Mouse (Mus musculus) liver, embryonic 13.5 days (tissue): ENCODE results near the gene Vmn1r212. TPM values are rescaled to one million over a fixed set of nuclear protein-coding genes. Genes with fewer than 3 reads are reported as not detected.
"Not testable (repeated sequence)": the region's sequence is repeated elsewhere in the genome, so short reads cannot be mapped to it uniquely, and the experiment has no call there.

Experiments used
- ATAC-seq: fragments of 200-750 bp; cut with Nextera tagmentation; 2 replicates; pipeline ENCODE4 v1.8.0; 2017; ENCODE audit warnings: low read depth, mild to moderate bottlenecking, moderate number of reproducible peaks, moderate library complexity
- DNase-seq: peaks from one replicate; pipeline ENCODE4 v3.0.0; 2022
- H3K27ac ChIP-seq: fragments of 300-500 bp; sonication (generic); 2 replicates; pipeline ENCODE4 v1.5.1; 2015; ENCODE audit warnings: moderate library complexity, mild to moderate bottlenecking, inconsistent platforms
- H3K27me3 ChIP-seq: fragments of 300-500 bp; sonication (generic); 2 replicates; pipeline ENCODE4 v1.6.1; 2015; ENCODE audit warnings: mild to moderate bottlenecking, inconsistent platforms
- H3K36me3 ChIP-seq: fragments of 300-500 bp; sonication (generic); 2 replicates; pipeline ENCODE4 v1.6.1; 2015; ENCODE audit warnings: mild to moderate bottlenecking, inconsistent platforms
- H3K4me1 ChIP-seq: fragments of 300-500 bp; sonication (generic); replicated peaks from 2 replicates; pipeline ENCODE4 v1.6.1; 2015; ENCODE audit warnings: inconsistent platforms
- H3K4me2 ChIP-seq: fragments of 300-500 bp; sonication (generic); 2 replicates; pipeline ENCODE4 v1.6.1; 2015; ENCODE audit warnings: inconsistent platforms, mild to moderate bottlenecking, moderate library complexity
- H3K4me3 ChIP-seq: fragments of 300-500 bp; sonication (generic); replicated peaks from 2 replicates; pipeline ENCODE4 v1.5.1; 2015; ENCODE audit warnings: mild to moderate bottlenecking, inconsistent platforms
- H3K9ac ChIP-seq: fragments of 300-500 bp; sonication (generic); 2 replicates; pipeline ENCODE4 v1.6.1; 2015; ENCODE audit warnings: mild to moderate bottlenecking, inconsistent platforms
- H3K9me3 ChIP-seq: fragments of 300-500 bp; sonication (generic); replicated peaks from 2 replicates; pipeline ENCODE4 v1.6.1; 2016; ENCODE audit warnings: inconsistent platforms
- WGBS: fragments of 180-500 bp; shearing (Covaris S2); methylation state at CpG from one replicate; pipeline ENCODE4 v1.1.7; 2015; ENCODE audit not compliant: insufficient replicate concordance; 5-methylcytosine and 5-hydroxymethylcytosine counted together
- polyA plus RNA-seq: library from polyadenylated mRNA; unstranded; fragments of >200 nt; fragmentation: Nextera tagmentation; extraction: Ambion mirVana; gene quantifications from 2 replicates; pipeline ENCODE4 v1.2.1, GENCODE M21; 2015

Vmn1r212 gene
- polyA plus RNA-seq = not detected in 2 replicates

DNA sequence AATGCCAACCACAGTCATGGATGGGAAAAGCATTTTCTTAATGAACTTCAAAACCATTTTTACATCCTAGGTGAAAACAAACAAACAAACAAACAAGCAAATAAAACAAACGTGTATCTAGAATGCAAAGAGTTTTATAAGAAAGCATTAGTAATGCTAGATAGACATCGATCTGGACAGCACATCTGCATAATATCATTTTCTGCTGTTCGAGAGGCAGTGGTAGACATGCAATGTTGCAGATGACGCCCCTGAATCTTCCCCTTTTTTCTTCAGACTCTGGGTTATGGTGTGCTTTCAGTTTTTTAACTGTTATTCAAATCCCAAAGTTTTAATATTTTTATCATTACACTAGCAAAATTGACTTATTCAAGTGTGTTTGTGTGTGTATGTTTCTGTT, at the start of gene Vmn1r212:
Vmn1r212 (minus strand) TSS at position 101 of the 400 bp plus-strand sequence.
- H3K4me1 ChIP-seq = no peaks in the 10 kb centered on the region
- DNase-seq = no peak
- H3K36me3 ChIP-seq = no peaks in the 10 kb centered on the region
- H3K27ac ChIP-seq = no peak within 1 kb of the TSS
- ATAC-seq = no peak
- no peaks in the 10 kb centered on the region for H3K9me3 ChIP-seq
- H3K4me2 ChIP-seq = no peak within 1 kb of the TSS
- H3K4me3 ChIP-seq = no peak within 1 kb of the TSS
- 53% methylated on average over 4 of the region's 4 CpGs for WGBS
- no peak within 1 kb of the TSS for H3K9ac ChIP-seq
- no peaks in the 10 kb centered on the region for H3K27me3 ChIP-seq

DNA sequence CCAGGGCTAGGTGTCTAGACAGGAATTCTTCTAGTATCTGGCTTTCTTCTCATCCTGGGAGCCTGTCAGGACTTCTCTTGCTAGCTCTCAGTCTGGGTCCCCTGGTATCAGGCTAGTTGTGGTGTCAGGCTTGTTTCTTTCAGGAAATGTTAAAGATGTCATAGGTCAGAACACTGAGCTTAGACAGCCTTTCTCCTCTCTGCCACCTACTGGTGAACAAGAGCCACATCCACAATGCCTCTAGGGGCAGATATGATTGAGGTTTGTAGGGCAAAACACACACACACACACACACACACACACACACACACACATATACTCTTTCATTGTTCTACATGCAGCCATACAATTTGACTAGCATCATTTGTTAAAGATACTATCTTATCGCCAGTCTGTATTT, 4.7 kb downstream of the Vmn1r212 start:
- 83% methylated on average over 1 of the region's 1 CpGs for WGBS
- H3K27me3 ChIP-seq = no peaks in the 10 kb centered on the region
- no peaks in the 10 kb centered on the region for H3K36me3 ChIP-seq
- no peak overlapping the region for H3K4me3 ChIP-seq
- H3K9ac ChIP-seq = no peak overlapping the region
- H3K4me1 ChIP-seq = no peaks in the 10 kb centered on the region
- H3K9me3 ChIP-seq = no peaks in the 10 kb centered on the region
- H3K4me2 ChIP-seq = no peak overlapping the region
- no peak for DNase-seq
- no peak overlapping the region for H3K27ac ChIP-seq
- no peak for ATAC-seq

DNA sequence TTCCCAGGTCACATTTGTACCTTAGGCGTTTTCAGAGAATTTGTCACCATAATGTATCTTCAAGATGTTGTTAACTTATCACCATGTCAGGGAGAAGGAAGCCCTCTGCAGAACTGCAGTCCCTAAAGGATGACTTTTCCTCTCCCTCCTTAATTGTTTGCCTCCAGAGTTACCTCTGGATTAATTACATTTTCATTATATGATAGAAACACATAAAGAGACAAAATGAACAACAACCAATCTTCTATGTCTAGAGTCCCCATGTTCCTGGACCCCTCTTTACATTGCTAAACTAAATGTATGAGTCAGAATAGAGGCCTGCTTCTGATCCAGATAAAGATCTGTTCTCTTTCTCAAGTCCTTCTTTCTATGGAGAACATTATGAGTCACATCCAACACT, 26.5 kb downstream of the Vmn1r212 start, which contains the start of gene Vmn1r211:
Vmn1r211 (minus strand) TSS at position 101 of the 400 bp plus-strand sequence.
- 38% methylated on average over 1 of the region's 1 CpGs for WGBS
- H3K27ac ChIP-seq = no peak within 1 kb of the TSS

DNA sequence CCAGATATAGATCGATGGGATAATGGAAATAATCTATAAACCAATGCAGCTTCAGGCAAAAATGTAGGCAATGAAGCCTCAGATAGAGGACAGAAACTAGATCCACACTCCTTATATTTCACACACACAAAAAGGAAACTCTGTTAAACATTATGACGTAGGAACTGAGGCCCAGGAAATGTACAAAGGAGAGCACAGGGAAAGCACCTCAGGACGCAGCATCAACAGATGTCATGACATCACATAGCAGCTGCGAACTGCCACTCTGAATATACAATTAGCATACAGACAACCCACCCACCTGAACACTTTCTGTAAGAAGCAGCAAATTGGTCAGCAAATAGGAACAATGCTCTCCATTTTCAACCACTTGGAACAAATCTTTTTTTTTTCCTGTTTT, 29.2 kb downstream of the Vmn1r212 start:
- DNase-seq = no peak
- no peak for ATAC-seq
- Histone ChIP-seq H3K4me1 (no peaks in the 10 kb centered on the region), H3K4me3 (no peak overlapping the region), H3K9me3 (no peaks in the 10 kb centered on the region), H3K27ac (no peak overlapping the region), H3K9ac (no peak overlapping the region), H3K27me3 (no peaks in the 10 kb centered on the region), H3K36me3 (no peaks in the 10 kb centered on the region), H3K4me2 (no peak overlapping the region)
- WGBS = 56% methylated on average over 4 of the region's 4 CpGs

More for the DNA sequence above, 26.5 kb downstream of the Vmn1r212 start, which contains the start of gene Vmn1r211:
- Histone ChIP-seq H3K9ac (no peak within 1 kb of the TSS), H3K4me2 (no peak within 1 kb of the TSS), H3K4me1 (no peaks in the 10 kb centered on the region), H3K9me3 (no peaks in the 10 kb centered on the region), H3K4me3 (no peak within 1 kb of the TSS), H3K27me3 (no peaks in the 10 kb centered on the region), H3K36me3 (no peaks in the 10 kb centered on the region)
- DNase-seq (no peak), ATAC-seq (no peak)

DNA sequence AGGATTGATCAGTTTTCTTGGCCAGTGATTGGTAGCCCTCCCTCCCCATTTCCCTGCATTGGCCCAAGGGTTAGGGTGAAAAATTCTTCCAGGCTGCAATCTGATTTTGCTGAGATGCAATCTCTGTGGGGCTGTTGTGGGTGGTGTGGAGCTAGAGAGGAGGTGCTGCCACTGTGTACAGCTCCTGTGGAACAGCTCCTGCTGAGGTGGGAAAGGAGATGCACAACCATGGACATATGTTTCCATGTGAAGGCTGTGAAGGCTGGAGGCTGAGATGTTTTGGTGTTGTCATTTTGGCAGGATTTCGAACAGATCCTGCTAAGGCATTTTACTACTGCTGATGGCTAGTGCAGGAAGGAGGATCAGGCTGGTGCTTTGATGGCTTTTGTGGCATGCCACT, 37.2 kb downstream of the Vmn1r212 start:
- Histone ChIP-seq H3K4me3 (no peak overlapping the region), H3K27ac (no peak overlapping the region), H3K4me1 (no peaks in the 10 kb centered on the region), H3K27me3 (no peaks in the 10 kb centered on the region), H3K9me3 (no peaks in the 10 kb centered on the region), H3K4me2 (no peak overlapping the region), H3K9ac (no peak overlapping the region), H3K36me3 (no peaks in the 10 kb centered on the region)
- 42% methylated on average over 1 of the region's 1 CpGs for WGBS
- DNase-seq (no peak), ATAC-seq (no peak)

DNA sequence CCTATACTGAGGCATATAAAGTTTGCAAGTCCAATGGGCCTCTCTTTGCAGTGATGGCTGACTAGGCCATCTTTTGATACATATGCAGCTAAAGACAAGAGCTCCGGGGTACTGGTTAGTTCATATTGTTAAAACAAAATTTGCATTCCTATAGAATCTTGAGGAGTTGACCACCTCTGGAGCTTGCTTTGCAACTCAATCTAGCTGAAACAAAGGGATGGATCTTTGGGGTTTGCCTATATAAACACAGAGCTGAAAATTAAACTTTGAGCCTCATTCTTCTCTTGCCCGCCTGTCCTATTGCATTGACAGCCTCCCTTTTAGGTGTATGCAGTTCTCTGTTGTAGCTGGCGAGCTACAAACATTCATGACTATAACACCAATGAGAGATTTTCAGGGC, 39.7 kb downstream of the Vmn1r212 start:
- H3K27ac ChIP-seq, H3K4me3 ChIP-seq, H3K9me3 ChIP-seq, H3K36me3 ChIP-seq, ATAC-seq, H3K4me2 ChIP-seq, H3K4me1 ChIP-seq, H3K27me3 ChIP-seq, H3K9ac ChIP-seq, DNase-seq: not testable (repeated sequence)
- 58% methylated on average over 3 of the region's 3 CpGs for WGBS

Other genes with a start within 250 kb of the Vmn1r212 start
- not detected in 2 replicates for gene Vmn1r207-ps, start 154.6 kb downstream of the Vmn1r212 start, polyA plus RNA-seq
- not detected in 2 replicates for gene Vmn1r208, start 106.8 kb downstream of the Vmn1r212 start, polyA plus RNA-seq
- gene Vmn1r209, start 74.5 kb downstream of the Vmn1r212 start, polyA plus RNA-seq = not detected in 2 replicates
- not detected in 2 replicates for gene Vmn1r210, start 52.9 kb downstream of the Vmn1r212 start, polyA plus RNA-seq
- not detected in 2 replicates for gene Vmn1r211, start 26.6 kb downstream of the Vmn1r212 start, polyA plus RNA-seq
- not detected in 2 replicates for gene Vmn1r213, start 123.5 kb upstream of the Vmn1r212 start, polyA plus RNA-seq
- gene Vmn1r214, start 146.2 kb upstream of the Vmn1r212 start, polyA plus RNA-seq = not detected in 2 replicates
- not detected in 2 replicates for gene Vmn1r215, start 183.8 kb upstream of the Vmn1r212 start, polyA plus RNA-seq
- not detected in 2 replicates for gene Vmn1r217, start 234.0 kb upstream of the Vmn1r212 start, polyA plus RNA-seq
- not detected in 2 replicates for gene Vmn1r218, start 248.9 kb upstream of the Vmn1r212 start, polyA plus RNA-seq